In the genomic region with DNA sequence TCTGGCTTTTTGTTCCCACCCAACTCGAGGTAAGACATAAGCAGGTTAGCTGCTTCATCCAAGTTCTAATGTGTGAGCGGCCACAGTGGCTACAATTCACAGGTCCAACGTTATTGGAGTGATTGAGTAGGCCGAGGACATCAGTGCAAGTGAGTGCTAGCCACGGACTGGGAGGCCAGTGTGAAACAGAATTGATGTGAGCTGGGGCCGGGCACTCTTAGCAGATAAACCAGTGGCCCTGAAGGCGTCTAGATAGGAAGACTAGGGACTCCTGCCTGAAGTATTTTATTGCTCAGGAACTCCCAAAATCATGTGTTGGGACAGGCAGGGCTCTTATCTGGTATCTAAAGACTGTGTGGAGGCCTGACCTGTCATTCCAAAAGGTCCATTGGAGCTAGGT, we compare ENCODE assay signal across 24 mouse cellular contexts. TPM values are rescaled to one million over a fixed set of nuclear protein-coding genes. Genes with fewer than 3 reads are reported as not detected.
DNase-seq lines count a peak whose midpoint lies in the region; ATAC-seq lines count a peak whose summit lies in the region.
"Had no signal": no experiment of that assay in that cellular context is flagged by ENCODE, and none has a peak within 500 bp of the region (broad histone marks: within the 10 kb centered on the region; RNA-seq: fewer than 3 reads in every experiment).

No protein-coding gene starts in this region.

- WGBS in heart, embryonic 10.5 days, result 70% methylated on average over 7 of the region's 7 CpGs
- WGBS in liver, embryonic 12.5 days (ENCODE audit: insufficient replicate concordance), result 57% methylated on average over 7 of the region's 7 CpGs
- 54% methylated on average over 7 of the region's 7 CpGs for WGBS in liver, embryonic 15.5 days (ENCODE audit: insufficient replicate concordance)

- H3K4me3 ChIP-seq in heart, embryonic 10.5 days, result no peak overlapping the region
- H3K4me3 ChIP-seq in liver, embryonic 12.5 days, result no peak overlapping the region
- H3K4me3 ChIP-seq in liver, embryonic 15.5 days (replicated peaks), result no peak overlapping the region
- H3K4me3 ChIP-seq: embryonic facial prominence, embryonic 10.5 days; embryonic facial prominence, embryonic 13.5 days; forebrain, embryonic 10.5 days; forebrain, embryonic 13.5 days; heart, embryonic 13.5 days; hindbrain, embryonic 12.5 days had no signal

- no peak overlapping the region for H3K4me2 ChIP-seq in liver, embryonic 12.5 days
- H3K4me2 ChIP-seq in liver, embryonic 15.5 days, result no peak overlapping the region
- H3K4me2 ChIP-seq: embryonic facial prominence, embryonic 13.5 days; forebrain, embryonic 13.5 days; heart, embryonic 13.5 days; hindbrain, embryonic 12.5 days had no signal

- H3K27me3 ChIP-seq in heart, embryonic 10.5 days (ENCODE audit: insufficient read depth, poor library complexity, severe bottlenecking), result no peaks in the 10 kb centered on the region
- 0 out of 2 replicates have a peak, but pooled peaks cover 2% of the 10 kb centered on the region for H3K27me3 ChIP-seq in liver, embryonic 12.5 days (replicated peaks)
- no peaks in the 10 kb centered on the region for H3K27me3 ChIP-seq in liver, embryonic 15.5 days
- H3K27me3 ChIP-seq: embryonic facial prominence, embryonic 13.5 days; forebrain, embryonic 13.5 days; heart, embryonic 13.5 days; hindbrain, embryonic 12.5 days had no signal

- DNase-seq in heart, embryonic 10.5 days (ENCODE audit: low spot score), result peak; percentile 73
- DNase-seq in heart, postnatal 25 days (ENCODE audit: low spot score), result no peak
- DNase-seq in gastrocnemius, adult 8-10 months (ENCODE audit: low spot score in 2 of 2), result no peak
- no peak for DNase-seq in thymus, postnatal 4 days
- DNase-seq: adrenal gland, adult 8-10 months; adrenal gland, postnatal 25 days; cerebellum, adult 11-12 months; cerebellum, adult 8-10 months; cerebellum, postnatal 10 days; cerebellum, postnatal 36 days; embryo, embryonic 11 days; gastrocnemius, postnatal 14 days; heart, adult 18-20 months; heart, postnatal 14 days had no signal

- peaks cover 6% of the 10 kb centered on the region; the same call in 1 of the 2 replicates for H3K4me1 ChIP-seq in heart, embryonic 10.5 days
- H3K4me1 ChIP-seq in liver, embryonic 12.5 days, result peaks cover 74% of the 10 kb centered on the region
- H3K4me1 ChIP-seq in liver, embryonic 15.5 days (replicated peaks), result peaks cover 76% of the 10 kb centered on the region
- H3K4me1 ChIP-seq: embryonic facial prominence, embryonic 10.5 days; embryonic facial prominence, embryonic 13.5 days; forebrain, embryonic 13.5 days; heart, embryonic 13.5 days had no signal

- intact Hi-C loops in heart, postnatal 25 days (cut with DNase I), result no loop called here

- H3K27ac ChIP-seq in heart, embryonic 10.5 days, result no peak overlapping the region
- peak overlapping the region; percentile 64 for H3K27ac ChIP-seq in liver, embryonic 12.5 days
- H3K27ac ChIP-seq in liver, embryonic 15.5 days (replicated peaks), result peak overlapping the region; percentile 77
- H3K27ac ChIP-seq: embryonic facial prominence, embryonic 10.5 days; embryonic facial prominence, embryonic 13.5 days; forebrain, embryonic 10.5 days; forebrain, embryonic 13.5 days; heart, embryonic 13.5 days; hindbrain, embryonic 12.5 days had no signal

- H3K9me3 ChIP-seq in heart, embryonic 10.5 days, result no peaks in the 10 kb centered on the region
- no peaks in the 10 kb centered on the region for H3K9me3 ChIP-seq in liver, embryonic 12.5 days (replicated peaks)
- no peaks in the 10 kb centered on the region for H3K9me3 ChIP-seq in liver, embryonic 15.5 days (replicated peaks)
- H3K9me3 ChIP-seq: embryonic facial prominence, embryonic 10.5 days; embryonic facial prominence, embryonic 13.5 days; forebrain, embryonic 10.5 days; forebrain, embryonic 13.5 days; heart, embryonic 13.5 days; hindbrain, embryonic 12.5 days had no signal

- H3K9ac ChIP-seq in liver, embryonic 12.5 days, result peak overlapping the region; percentile 10; the same call in 1 of the 2 replicates
- peak overlapping the region; percentile 12; the same call in 1 of the 2 replicates for H3K9ac ChIP-seq in liver, embryonic 15.5 days
- H3K9ac ChIP-seq: embryonic facial prominence, embryonic 13.5 days; forebrain, embryonic 13.5 days; heart, embryonic 13.5 days; hindbrain, embryonic 12.5 days had no signal

- ATAC-seq in liver, embryonic 12.5 days, result peak; percentile 40; the same call in 1 of the 2 replicates
- ATAC-seq in liver, embryonic 15.5 days (ENCODE audit: insufficient read depth), result 0 out of 2 replicates have a peak, but pooled peaks have one; percentile 26
- ATAC-seq: forebrain, embryonic 13.5 days; forebrain, embryonic 16.5 days; hindbrain, embryonic 16.5 days had no signal

- H3K36me3 ChIP-seq in heart, embryonic 10.5 days, result no peaks in the 10 kb centered on the region
- no peaks in the 10 kb centered on the region for H3K36me3 ChIP-seq in liver, embryonic 12.5 days
- no peaks in the 10 kb centered on the region for H3K36me3 ChIP-seq in liver, embryonic 15.5 days (replicated peaks)
- H3K36me3 ChIP-seq: embryonic facial prominence, embryonic 10.5 days; embryonic facial prominence, embryonic 13.5 days; forebrain, embryonic 10.5 days; heart, embryonic 13.5 days; hindbrain, embryonic 12.5 days had no signal

RNA-seq across cellular contexts. Expression of a gene that starts 31.3 kb away (rescaled TPM):
- 31.9 and 39.6 TPM in 2 replicates for polyA plus RNA-seq in heart, embryonic 10.5 days (2016; fragmentation: Nextera tagmentation; extraction: Ambion mirVana)
- total RNA-seq in heart, postnatal 25 days (2021), result 1 to 10 TPM; 7.6 to 8.4 TPM
- polyA plus RNA-seq in liver, embryonic 12.5 days (2016; fragmentation: Nextera tagmentation; extraction: Ambion mirVana), result 108 and 113 TPM in 2 replicates
- 73.8 and 78.2 TPM in 2 replicates for polyA plus RNA-seq in liver, embryonic 15.5 days (2015; fragmentation: Nextera tagmentation; extraction: Ambion mirVana)
- 1 to 10 TPM; 1.6 to 3.4 (median 2.6) TPM for total RNA-seq in gastrocnemius, adult 8-10 months (2022)
